9 mouse cellular contexts compared by ENCODE assay signal in genomic region chr4:144983821-144984371, GRCm38 (mm10).
A peak's percentile ranks its signal among the peaks of the same experiment; 100 is the strongest.
DNase-seq lines count a peak whose midpoint lies in the region; ATAC-seq and TF ChIP-seq lines count a peak whose summit lies in the region.
"Had no signal": no experiment of that assay in that cellular context is flagged by ENCODE, and none has a peak within 500 bp of the region (broad histone marks: within the 10 kb centered on the region; RNA-seq: fewer than 3 reads in every experiment).

No protein-coding gene starts in this region.

- no peak overlapping the region for H3K9ac ChIP-seq in neural tube, embryonic 11.5 days (ENCODE audit: low read length)
- no peak overlapping the region for H3K9ac ChIP-seq in stomach, postnatal 0 days (ENCODE audit: low read length)
- no peak overlapping the region for H3K9ac ChIP-seq in midbrain, postnatal 0 days (replicated peaks; ENCODE audit: low read length, poor library complexity, severe bottlenecking)

- intact Hi-C loops in gastrocnemius, adult 2 months (cut with DNase I) = no loop called here
- intact Hi-C loops in gastrocnemius, postnatal 36 days (cut with DNase I) = no loop called here

- no peak for DNase-seq in gastrocnemius, adult 2 months
- no peak for DNase-seq in gastrocnemius, postnatal 36 days
- DNase-seq in neural tube, embryonic 11.5 days (ENCODE audit: low spot score) = no peak
- DNase-seq in neural tube, embryonic 10.5 days (ENCODE audit: extremely low spot score, low spot score) = no peak
- DNase-seq in kidney, postnatal 10 days = peak; percentile 68
- no peak for DNase-seq in stomach, postnatal 0 days (ENCODE audit: low spot score)
- DNase-seq in MN1 (ENCODE audit: low spot score) = no peak
- DNase-seq in midbrain, postnatal 0 days (ENCODE audit: low spot score) = no peak

- WGBS in neural tube, embryonic 11.5 days = 53% methylated on average over 8 of the region's 8 CpGs
- 46% methylated on average over 8 of the region's 8 CpGs for WGBS in stomach, postnatal 0 days
- 59% methylated on average over 8 of the region's 8 CpGs for WGBS in midbrain, postnatal 0 days

- peak overlapping the region; percentile 40; the same call in 1 of the 2 replicates for H3K27ac ChIP-seq in gastrocnemius, adult 2 months
- 0 out of 2 replicates have a peak overlapping the region, but pooled peaks have one; percentile 24 for H3K27ac ChIP-seq in neural tube, embryonic 11.5 days (ENCODE audit: low read depth, low read length)
- no peak overlapping the region; the same call in 1 of the 2 replicates for H3K27ac ChIP-seq in stomach, postnatal 0 days (replicated peaks)
- H3K27ac ChIP-seq in midbrain, postnatal 0 days (ENCODE audit: low read depth, low read length) = no peak overlapping the region

- no peaks in the 10 kb centered on the region for H3K9me3 ChIP-seq in neural tube, embryonic 11.5 days (ENCODE audit: control insufficient read depth, low read length)
- no peaks in the 10 kb centered on the region for H3K9me3 ChIP-seq in stomach, postnatal 0 days (ENCODE audit: control insufficient read depth, low read length)
- no peaks in the 10 kb centered on the region for H3K9me3 ChIP-seq in midbrain, postnatal 0 days (ENCODE audit: low read length)

- H3K27me3 ChIP-seq in neural tube, embryonic 11.5 days (ENCODE audit: control insufficient read depth, insufficient read depth, low read length) = no peaks in the 10 kb centered on the region
- no peaks in the 10 kb centered on the region for H3K27me3 ChIP-seq in stomach, postnatal 0 days (ENCODE audit: control insufficient read depth, insufficient read depth, low read length)
- no peaks in the 10 kb centered on the region for H3K27me3 ChIP-seq in midbrain, postnatal 0 days (ENCODE audit: insufficient read depth, low read length)

- H3K4me1 ChIP-seq in neural tube, embryonic 11.5 days (ENCODE audit: control insufficient read depth, insufficient read depth, low read length) = peaks cover 11% of the 10 kb centered on the region; the same call in 1 of the 2 replicates
- H3K4me1 ChIP-seq in stomach, postnatal 0 days (replicated peaks; ENCODE audit: control insufficient read depth, insufficient read depth) = no peaks in the 10 kb centered on the region; the same call in 1 of the 2 replicates
- H3K4me1 ChIP-seq in midbrain, postnatal 0 days (ENCODE audit: insufficient read depth, low read length) = no peaks in the 10 kb centered on the region

- no peak for TF ChIP-seq EP300 in stomach, postnatal 0 days (optimal IDR thresholded peaks at IDR 0.05)

- H3K4me2 ChIP-seq in neural tube, embryonic 11.5 days (ENCODE audit: low read depth) = no peak overlapping the region
- H3K4me2 ChIP-seq in stomach, postnatal 0 days (replicated peaks; ENCODE audit: low read depth) = no peak overlapping the region
- H3K4me2 ChIP-seq in midbrain, postnatal 0 days (ENCODE audit: low read depth, low read length, poor library complexity, severe bottlenecking) = no peak overlapping the region

- ATAC-seq in neural tube, embryonic 11.5 days (ENCODE audit: insufficient read depth, low FRiP score, low TSS enrichment) = no peak; the same call in 1 of the 2 replicates
- 0 out of 2 replicates have a peak, but pooled peaks have one; percentile 44 for ATAC-seq in stomach, postnatal 0 days (ENCODE audit: low FRiP score, low TSS enrichment)
- ATAC-seq in midbrain, postnatal 0 days (ENCODE audit: low FRiP score) = no peak

- no peak overlapping the region for H3K4me3 ChIP-seq in gastrocnemius, adult 2 months
- no peak overlapping the region for H3K4me3 ChIP-seq in neural tube, embryonic 11.5 days (ENCODE audit: low read depth, low read length)
- H3K4me3 ChIP-seq in stomach, postnatal 0 days (ENCODE audit: low read depth, low read length) = no peak overlapping the region
- no peak overlapping the region for H3K4me3 ChIP-seq in midbrain, postnatal 0 days (ENCODE audit: low read depth, low read length)
- H3K4me3 ChIP-seq: erythroblast, embryonic 14.5 days had no signal

- H3K36me3 ChIP-seq in neural tube, embryonic 11.5 days (ENCODE audit: control insufficient read depth, insufficient read depth, low read length) = no peaks in the 10 kb centered on the region
- H3K36me3 ChIP-seq in stomach, postnatal 0 days (ENCODE audit: control insufficient read depth, insufficient read depth, low read length) = no peaks in the 10 kb centered on the region
- H3K36me3 ChIP-seq in midbrain, postnatal 0 days (ENCODE audit: insufficient read depth, low read length) = 0 out of 2 replicates have a peak, but pooled peaks cover 10% of the 10 kb centered on the region

- TF ChIP-seq CTCF in gastrocnemius, adult 2 months (IDR thresholded peaks at IDR 0.05) = no peak
- TF ChIP-seq CTCF in stomach, postnatal 0 days (IDR thresholded peaks at IDR 0.05; ENCODE audit: low read depth) = no peak
- TF ChIP-seq CTCF in midbrain, postnatal 0 days (IDR thresholded peaks at IDR 0.05) = no peak

Comparison
In these comparisons a context has a peak if more than half of its experiments do, and no peak if none do; other contexts are left out.
1. H3K27ac ChIP-seq: peak in gastrocnemius, adult 2 months (single experiment) and neural tube, embryonic 11.5 days (single experiment); none in stomach, postnatal 0 days (single experiment) and midbrain, postnatal 0 days (single experiment).